Mouse (Mus musculus) heart, adult 2 months (tissue): Measurements from ENCODE around the gene Dzip1. TPM values are rescaled to one million over a fixed set of nuclear protein-coding genes. Genes with fewer than 3 reads are reported as not detected.

ENCODE experiments used
- DNase-seq, 2 experiments: peaks; one replicate each; pipeline ENCODE4 v3.0.0; 2021
- H3K27ac ChIP-seq: fragments of 200-600 bp; 2 replicates; pipeline ENCODE4 v1.8.1; 2022
- H3K27me3 ChIP-seq: fragments of 200-500 bp; 2 replicates; pipeline ENCODE4 v1.6.1; 2012; ENCODE audit warnings: mild to moderate bottlenecking, low read length, inconsistent platforms, mixed read lengths; ENCODE audit not compliant: control insufficient read depth, insufficient read depth
- H3K36me3 ChIP-seq: fragments of 200-500 bp; 2 replicates; pipeline ENCODE4 v1.6.1; 2012; ENCODE audit warnings: low read length, inconsistent platforms; ENCODE audit not compliant: control insufficient read depth, insufficient read depth
- H3K4me1 ChIP-seq: fragments of 200-500 bp; 2 replicates; pipeline ENCODE4 v1.6.1; 2011; ENCODE audit warnings: low read length; ENCODE audit not compliant: control insufficient read depth, insufficient read depth
- H3K4me3 ChIP-seq: fragments of 200-600 bp; 2 replicates; pipeline ENCODE4 v1.8.1; 2022
- H3K79me2 ChIP-seq: fragments of 200-500 bp; replicated peaks from 2 replicates; pipeline ENCODE4 v1.6.1; 2012; ENCODE audit warnings: mild to moderate bottlenecking, inconsistent platforms, low read length, moderate library complexity, mixed read lengths; ENCODE audit not compliant: control insufficient read depth, insufficient read depth
- H3K9ac ChIP-seq: fragments of 200-500 bp; 2 replicates; pipeline ENCODE4 v1.6.1; 2012; ENCODE audit warnings: low read depth, mild to moderate bottlenecking, control low read depth, inconsistent platforms, low read length, mixed read lengths
- CTCF ChIP-seq: fragments of 200-600 bp; IDR thresholded peaks from 2 replicates; pipeline ENCODE4 v1.8.1; 2022; ENCODE audit warnings: antibody characterized with exemption, mild to moderate bottlenecking, moderate library complexity
- EP300 ChIP-seq: fragments of 200-500 bp; IDR thresholded peaks from 2 replicates; pipeline ENCODE4 v1.6.1; 2011; ENCODE audit warnings: low read depth, low read length, control low read depth; ENCODE audit not compliant: insufficient read depth
- POLR2A ChIP-seq: fragments of 200-500 bp; IDR thresholded peaks from 2 replicates; pipeline ENCODE4 v1.6.1; 2011; ENCODE audit warnings: mild to moderate bottlenecking, low read depth, low read length, control low read depth; ENCODE audit not compliant: insufficient read depth
- WGBS: fragments of 180-500 bp; shearing (Covaris S2); methylation state at CpG from one replicate; pipeline ENCODE4 v1.1.7; 2018; 5-methylcytosine and 5-hydroxymethylcytosine counted together
- intact Hi-C: fragments of 180-260 bp; cut with DNase I; formaldehyde crosslinking; loops from one replicate; pipeline ENCODE4 v1.15.1; 2025
- polyA plus RNA-seq: library from polyadenylated mRNA; depleted of rRNA; stranded (reverse); fragments of >200 nt; gene quantifications from 2 replicates; pipeline ENCODE4 v1.2.3, GENCODE M21; 2012; rRNA removed
- total RNA-seq, 2 experiments: library from RNA; stranded (reverse); gene quantifications; 2 replicates each; pipeline ENCODE4 v1.2.3; 2021

The Dzip1 gene
- total and polyA plus RNA-seq, 3 experiments, result 1.9 to 2.8 (median 2.2) TPM

- Histone ChIP-seq H3K27me3 (no peaks in the 10 kb centered on the region), H3K27ac (no peak overlapping the region), H3K36me3 (no peaks in the 10 kb centered on the region), H3K9ac (no peak overlapping the region), H3K4me3 (no peak overlapping the region), H3K79me2 (no peaks in the 10 kb centered on the region), H3K4me1 (no peaks in the 10 kb centered on the region)
- TF ChIP-seq EP300 (no peak), CTCF (no peak), POLR2A (no peak)
- 71% methylated on average over 4 of the region's 4 CpGs for WGBS
- DNase-seq, result no peak
- intact Hi-C loops, result no loop called here
These were observed 93.7 kb downstream of the Dzip1 start for GRCm38 (mm10) chr14:118831597-118831996.

- intact Hi-C loops, result loop anchor here (10.0 kb wide), 1 partner anchor 115 kb away; no protein-coding TSS in a partner anchor
- Histone ChIP-seq H3K4me1 (no peaks in the 10 kb centered on the region), H3K27me3 (no peaks in the 10 kb centered on the region), H3K9ac (no peak overlapping the region), H3K36me3 (no peaks in the 10 kb centered on the region), H3K79me2 (no peaks in the 10 kb centered on the region), H3K4me3 (no peak overlapping the region), H3K27ac (no peak overlapping the region)
- 91% methylated on average over 11 of the region's 11 CpGs for WGBS
- TF ChIP-seq POLR2A (no peak), EP300 (no peak), CTCF (no peak)
- DNase-seq, result no peak
These were observed 95.7 kb downstream of the Dzip1 start for GRCm38 (mm10) chr14:118829331-118830095.

GRCm38 (mm10) chr14:118827283-118827904 lies 97.9 kb downstream of the Dzip1 start:
- Histone ChIP-seq H3K9ac (no peak overlapping the region), H3K4me1 (no peaks in the 10 kb centered on the region), H3K27me3 (no peaks in the 10 kb centered on the region), H3K4me3 (no peak overlapping the region), H3K27ac (no peak overlapping the region), H3K79me2 (no peaks in the 10 kb centered on the region), H3K36me3 (no peaks in the 10 kb centered on the region)
- TF ChIP-seq CTCF, result no peak
- no peak for TF ChIP-seq POLR2A
- no peak for TF ChIP-seq EP300
- no peak for DNase-seq
- intact Hi-C loops, result loop anchor here (10.0 kb wide), 1 partner anchor 117 kb away; no protein-coding TSS in a partner anchor
- 42% methylated on average over 7 of the region's 7 CpGs for WGBS

GRCm38 (mm10) chr14:118826346-118826745 lies 98.9 kb downstream of the Dzip1 start:
- Histone ChIP-seq H3K27ac (no peak overlapping the region), H3K4me3 (no peak overlapping the region), H3K9ac (no peak overlapping the region), H3K79me2 (no peaks in the 10 kb centered on the region), H3K4me1 (no peaks in the 10 kb centered on the region), H3K36me3 (no peaks in the 10 kb centered on the region), H3K27me3 (no peaks in the 10 kb centered on the region)
- intact Hi-C loops, result loop anchor here (10.0 kb wide), 1 partner anchor 118 kb away; no protein-coding TSS in a partner anchor
- WGBS, result 69% methylated on average over 8 of the region's 8 CpGs
- TF ChIP-seq CTCF, result no peak
- no peak for TF ChIP-seq EP300
- TF ChIP-seq POLR2A, result no peak
- no peak for DNase-seq

Other genes starting within 250 kb of the Dzip1 start
- gene Abcc4, start 219.2 kb downstream of the Dzip1 start, total RNA-seq, result 1 to 10 TPM; 9.1 to 9.8 TPM
- gene Abcc4, start 219.2 kb downstream of the Dzip1 start, polyA plus RNA-seq, result 5.7 and 7.4 TPM in 2 replicates
- under 1 TPM in 1 of 2 experiments, not detected in 1; 0.09 TPM for gene Cldn10, start 137.6 kb downstream of the Dzip1 start, total RNA-seq
- 0.20 and 0.72 TPM in 2 replicates for gene Cldn10, start 137.6 kb downstream of the Dzip1 start, polyA plus RNA-seq
- 10 to 100 TPM; 32.5 to 33.4 TPM for gene Dnajc3, start 12.5 kb upstream of the Dzip1 start, total RNA-seq
- gene Dnajc3, start 12.5 kb upstream of the Dzip1 start, polyA plus RNA-seq, result 8.5 and 20.2 TPM in 2 replicates
- 1 to 10 TPM; 5.6 to 5.7 TPM for gene Uggt2, start 174.0 kb upstream of the Dzip1 start, total RNA-seq
- 4.1 and 8.3 TPM in 2 replicates for gene Uggt2, start 174.0 kb upstream of the Dzip1 start, polyA plus RNA-seq
- not detected for gene Hs6st3, start 212.9 kb upstream of the Dzip1 start, total RNA-seq
- gene Hs6st3, start 212.9 kb upstream of the Dzip1 start, polyA plus RNA-seq, result not detected in 2 replicates